Mouse (Mus musculus) left cerebral cortex, adult 8-10 months (tissue): ENCODE measurements at regions not wholly inside any gene's neighbourhood (a gene's known extent, or its start where the extent isn't known, plus 50 kb on each side); places are given as distances from the start of the nearest gene placed in this dataset.
"Not testable (repeated sequence)": the region's sequence is repeated elsewhere in the genome, so short reads cannot be mapped to it uniquely, and the experiment has no call there.

Experiments
- DNase-seq, 2 experiments: peaks; one replicate each; pipeline ENCODE4 v3.0.0; 2022; ENCODE audit warnings: low spot score in 2 of 2

DNA sequence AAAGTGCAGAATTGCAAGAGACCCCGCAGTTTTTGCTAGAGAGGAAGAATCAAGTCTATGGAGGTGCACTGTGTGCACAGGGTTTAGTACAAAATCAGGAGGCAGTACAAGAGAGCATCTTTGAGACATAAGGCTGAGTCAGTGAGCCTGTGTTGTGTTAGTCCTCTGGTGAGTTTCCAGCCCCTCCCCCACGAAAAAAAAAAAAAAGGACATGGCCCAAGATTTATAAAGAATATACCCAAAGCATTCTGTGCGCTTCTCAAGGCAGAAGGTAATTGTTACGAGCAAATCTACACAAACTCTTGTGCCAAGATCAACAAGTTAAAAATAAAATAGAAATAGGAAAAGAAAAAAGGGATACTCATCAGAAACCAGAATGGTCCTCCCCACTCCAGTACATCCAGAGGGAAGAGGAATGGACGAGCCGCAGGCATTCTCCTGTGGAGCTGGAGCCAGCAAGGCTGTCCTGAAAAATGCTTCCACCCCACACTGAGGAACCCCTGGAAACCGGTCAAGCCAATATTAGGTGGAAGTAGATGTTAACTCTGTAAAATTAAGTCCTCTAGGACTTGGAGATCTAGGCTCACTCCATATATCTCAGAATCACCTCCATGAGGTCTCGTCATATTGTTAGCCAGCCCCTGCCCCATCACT is 150.7 kb upstream of the Hes1 start:
- no peak for DNase-seq

DNA sequence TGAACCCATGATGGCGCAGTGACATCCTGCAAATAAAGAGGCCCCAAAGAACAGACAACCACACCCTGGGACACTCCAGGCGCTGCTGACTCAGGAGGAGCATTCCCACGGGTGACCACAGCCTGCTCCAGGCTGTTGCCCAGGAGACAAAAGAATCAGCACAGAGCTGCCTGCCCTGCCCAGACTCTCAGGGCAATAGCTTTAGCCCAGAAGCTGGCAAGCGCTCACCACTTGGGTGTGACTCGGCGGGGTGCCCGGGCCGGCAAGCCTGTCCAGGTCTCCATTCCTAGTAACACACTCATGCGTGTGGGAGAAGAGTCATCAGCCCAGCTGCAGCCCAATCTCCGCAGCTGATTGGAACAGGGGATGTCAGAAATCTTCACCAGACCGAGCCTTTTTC is 148.8 kb upstream of the Hes1 start:
- DNase-seq, result peak in 1 of 2 experiments; percentile 36

DNA sequence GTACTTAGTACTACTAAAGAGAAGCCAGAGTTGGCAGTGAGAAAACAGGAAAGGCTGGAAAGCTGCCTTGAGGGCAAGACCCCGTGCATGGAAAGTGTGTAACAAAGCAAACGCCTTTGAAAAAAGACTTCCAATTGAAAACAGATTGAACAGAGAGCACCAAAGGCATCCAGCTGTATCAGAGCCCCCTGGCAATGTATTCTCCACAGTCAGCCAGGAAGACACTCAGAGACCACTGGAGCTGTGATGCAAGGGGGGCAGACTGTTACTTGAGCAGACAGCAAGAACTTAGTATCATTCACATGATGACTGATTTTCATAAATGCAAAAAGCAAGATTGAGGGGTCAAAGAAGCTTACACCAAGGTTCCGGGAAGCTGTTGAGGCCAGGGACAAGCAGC is 146.2 kb upstream of the Hes1 start:
- DNase-seq, result no peak

- DNase-seq, result no peak
Observed at GRCm38 (mm10) chr16:29918396-29918795, 145.8 kb upstream of the Hes1 start.

- no peak for DNase-seq
Observed at GRCm38 (mm10) chr16:29920940-29921339, 143.2 kb upstream of the Hes1 start.

- DNase-seq, result no peak
Observed at GRCm38 (mm10) chr16:29921385-29921784, 142.8 kb upstream of the Hes1 start.

GRCm38 (mm10) chr16:29927276-29927675 is 136.9 kb upstream of the Hes1 start:
- not testable (repeated sequence) for DNase-seq

DNA sequence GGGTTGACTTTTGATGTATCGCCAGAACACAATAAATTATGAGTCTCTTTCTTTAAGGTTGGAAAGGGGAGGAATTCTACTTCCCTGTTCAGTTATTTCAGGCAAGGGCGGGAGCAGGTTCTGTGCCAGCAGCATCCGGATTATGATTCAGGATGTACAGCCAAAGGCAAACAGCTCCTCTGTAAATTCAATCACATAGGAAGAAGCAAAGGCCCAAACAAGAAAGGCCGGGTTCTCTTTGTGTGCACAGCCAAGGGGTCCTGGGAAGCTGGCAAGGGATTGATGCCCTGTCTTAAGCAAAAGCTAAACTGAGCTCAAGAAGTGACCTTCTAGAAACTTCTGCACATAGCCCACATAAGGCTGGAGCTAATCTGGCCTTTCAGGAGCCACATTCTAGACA is 135.9 kb upstream of the Hes1 start:
- no peak for DNase-seq

DNA sequence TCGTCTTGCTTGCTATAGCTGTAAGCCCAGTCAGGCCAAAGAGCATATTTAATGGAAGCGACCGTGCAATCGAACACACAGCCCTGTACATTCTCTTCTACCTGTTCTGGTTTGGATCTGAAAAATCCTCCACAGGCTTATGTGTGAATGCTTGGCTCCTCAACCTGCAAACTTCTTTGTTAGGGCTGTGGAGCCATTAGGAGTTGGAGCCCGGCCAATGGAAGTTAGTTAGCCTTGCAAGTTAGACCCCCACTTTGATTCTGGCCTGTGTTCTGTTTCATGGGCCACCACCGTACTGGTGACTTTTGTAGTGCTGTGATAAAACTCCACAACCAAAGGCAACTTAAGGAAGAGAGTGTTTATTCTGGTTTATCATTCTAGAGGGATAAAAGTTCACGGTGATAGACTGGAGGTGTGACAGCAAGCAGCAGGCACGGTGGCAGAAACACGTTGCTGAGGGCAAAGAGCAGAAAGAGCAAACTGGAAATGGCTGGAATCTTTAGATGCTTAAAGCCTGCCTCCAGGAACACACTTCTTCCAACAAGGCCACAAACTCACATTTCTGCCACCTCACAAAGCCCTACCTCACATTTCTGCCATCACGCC is 132.3 kb upstream of the Hes1 start:
- no peak for DNase-seq

DNA sequence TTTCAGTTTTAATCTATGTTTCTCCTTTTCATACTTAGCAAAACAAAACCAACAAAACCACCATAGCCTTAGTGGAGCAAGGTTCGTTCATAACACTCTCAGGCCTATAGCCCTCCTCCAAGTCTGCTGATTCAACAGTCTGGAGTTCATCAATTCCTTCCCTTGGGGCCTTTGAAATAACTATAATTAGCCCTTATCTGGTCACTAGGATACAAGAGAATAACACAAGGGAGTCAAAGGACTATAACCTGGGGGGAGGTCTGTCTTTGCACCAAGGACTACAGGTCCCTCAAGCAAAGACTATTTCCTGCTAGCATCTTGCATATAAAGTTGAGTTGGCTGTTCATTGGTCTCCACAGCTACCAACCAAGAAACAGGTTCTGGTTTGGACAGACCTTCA is 129.5 kb upstream of the Hes1 start:
- DNase-seq, result no peak

GRCm38 (mm10) chr16:29938700-29939099 is 125.5 kb upstream of the Hes1 start:
- no peak for DNase-seq

DNA sequence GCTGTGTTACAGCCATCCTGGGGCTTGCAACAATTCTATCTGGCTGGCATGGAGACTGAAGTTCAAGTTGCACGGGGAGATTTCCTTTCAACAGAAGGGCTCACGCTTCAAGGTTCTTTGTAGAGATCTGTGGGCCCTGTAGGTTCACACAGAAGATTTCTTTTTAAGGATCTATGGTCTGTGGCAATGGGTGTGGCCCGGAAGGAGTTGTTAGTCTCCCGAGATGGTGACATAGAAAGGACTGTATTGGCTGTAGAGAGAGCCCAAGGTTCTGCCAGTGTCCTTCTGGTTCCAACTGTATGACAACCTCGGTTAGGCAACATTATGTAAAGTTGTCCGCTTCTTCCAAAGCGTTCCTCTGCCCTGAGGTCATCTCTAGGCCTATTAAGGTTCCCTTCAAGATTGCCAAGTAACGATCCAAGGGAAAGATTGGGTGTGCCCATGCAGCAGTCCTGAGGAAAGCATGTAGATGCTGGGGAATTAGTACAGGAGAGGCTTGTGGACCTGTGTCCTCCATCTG is 124.8 kb upstream of the Hes1 start:
- no peak for DNase-seq

DNA sequence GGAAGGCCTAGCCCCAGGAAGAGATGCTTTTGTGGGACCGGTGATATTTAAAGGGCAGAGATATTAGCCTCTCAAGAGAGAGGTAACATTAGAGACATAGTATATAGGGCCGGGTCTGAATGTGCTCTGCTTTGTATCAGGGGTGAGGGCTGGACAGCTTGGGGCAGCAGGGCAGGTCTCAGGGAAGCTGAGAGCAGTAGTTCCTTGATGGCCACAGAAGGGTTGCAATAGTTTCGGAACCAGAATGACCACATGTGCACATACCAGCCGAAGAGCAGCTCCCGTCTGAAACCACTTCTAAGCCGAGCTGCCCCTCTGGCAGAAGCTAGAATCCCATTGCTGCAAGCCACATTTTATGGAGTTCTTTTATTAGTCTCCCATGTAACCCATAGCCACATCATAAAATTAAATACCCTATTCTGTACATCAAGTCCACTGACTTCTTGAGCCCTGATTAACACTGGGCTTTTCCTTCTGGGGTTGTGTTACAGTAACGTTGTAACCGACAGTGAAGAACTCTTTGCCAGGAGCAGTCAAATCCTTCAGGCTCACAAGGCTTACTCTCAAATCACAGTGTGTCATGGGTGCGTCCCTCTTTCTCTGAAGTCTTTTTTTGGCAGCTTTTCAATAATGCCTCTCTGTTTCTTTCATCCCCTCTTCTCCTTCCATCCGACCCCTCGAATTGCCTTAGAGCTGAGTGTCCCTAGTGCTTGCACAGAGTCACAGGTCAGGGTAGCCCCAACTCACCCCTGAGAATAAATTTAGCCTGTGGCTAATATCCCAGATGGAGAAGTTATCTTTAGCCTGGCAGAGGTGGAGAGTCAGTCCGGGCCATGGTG is 124.1 kb upstream of the Hes1 start:
- no peak for DNase-seq

DNA sequence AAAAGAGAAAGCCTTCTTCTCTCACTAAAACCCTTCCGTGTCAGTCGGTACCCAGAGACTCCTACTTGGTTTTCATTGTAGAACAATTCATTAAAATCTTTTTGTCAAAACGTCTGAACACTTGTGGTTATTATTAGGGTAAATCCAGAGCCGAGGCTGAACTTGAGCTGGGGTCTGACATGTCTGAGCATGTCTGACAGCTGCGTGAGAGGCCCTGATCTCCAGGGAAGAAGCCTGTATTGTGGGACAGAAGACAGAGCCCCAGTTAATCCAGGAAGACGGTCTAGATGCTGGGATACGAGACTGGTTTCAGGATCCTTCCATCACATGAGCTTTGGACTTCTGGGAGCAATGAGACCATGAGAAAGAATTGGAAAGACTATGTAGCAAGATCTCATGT is 122.1 kb upstream of the Hes1 start:
- DNase-seq, result no peak

- DNase-seq, result no peak
Observed at GRCm38 (mm10) chr16:29943963-29944860, 120.0 kb upstream of the Hes1 start.

DNA sequence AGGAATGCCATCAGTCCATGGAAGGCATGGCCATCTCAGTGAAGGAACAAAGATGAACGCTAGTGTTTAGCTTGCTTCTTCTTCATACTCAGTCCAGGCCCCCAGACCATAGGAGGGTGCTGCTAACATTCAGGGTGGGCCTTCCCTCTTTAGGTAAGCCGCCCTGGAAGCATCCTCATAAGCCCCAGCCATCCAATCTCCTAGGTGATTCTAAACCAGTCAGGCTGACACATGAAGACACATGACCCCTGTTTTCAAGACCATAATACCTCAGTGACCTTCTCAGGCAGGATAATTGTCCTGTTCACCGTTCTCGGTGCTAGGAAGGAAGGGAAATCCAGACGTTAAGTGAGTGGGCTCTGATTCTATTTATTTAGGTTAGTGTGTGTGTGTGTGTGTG is 119.2 kb upstream of the Hes1 start:
- DNase-seq, result no peak

DNA sequence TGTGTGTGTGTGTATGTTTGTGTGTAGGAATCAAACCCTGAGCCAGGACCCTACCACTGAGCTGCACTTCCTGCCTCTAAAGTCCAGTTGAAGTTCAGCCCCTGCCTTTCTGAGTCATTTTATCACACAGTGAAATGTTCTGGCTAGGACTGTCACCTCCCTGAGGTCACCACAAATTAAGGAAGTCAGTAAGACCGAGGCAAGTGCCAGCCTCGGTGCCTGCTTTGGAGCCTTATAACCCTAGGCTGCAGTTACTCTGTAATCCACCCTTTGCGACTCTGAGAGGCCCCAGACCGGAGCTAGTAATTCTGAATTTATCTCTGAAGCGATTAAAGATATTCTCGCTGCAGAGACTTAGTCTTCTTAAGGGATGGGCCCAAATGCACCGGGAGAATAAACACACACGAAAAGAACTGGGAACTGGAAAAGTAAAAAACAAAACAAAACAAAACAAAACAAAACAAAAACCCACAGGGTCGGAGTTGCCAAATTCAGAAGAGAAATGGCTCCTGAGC is 118.8 kb upstream of the Hes1 start:
- no peak for DNase-seq

DNA sequence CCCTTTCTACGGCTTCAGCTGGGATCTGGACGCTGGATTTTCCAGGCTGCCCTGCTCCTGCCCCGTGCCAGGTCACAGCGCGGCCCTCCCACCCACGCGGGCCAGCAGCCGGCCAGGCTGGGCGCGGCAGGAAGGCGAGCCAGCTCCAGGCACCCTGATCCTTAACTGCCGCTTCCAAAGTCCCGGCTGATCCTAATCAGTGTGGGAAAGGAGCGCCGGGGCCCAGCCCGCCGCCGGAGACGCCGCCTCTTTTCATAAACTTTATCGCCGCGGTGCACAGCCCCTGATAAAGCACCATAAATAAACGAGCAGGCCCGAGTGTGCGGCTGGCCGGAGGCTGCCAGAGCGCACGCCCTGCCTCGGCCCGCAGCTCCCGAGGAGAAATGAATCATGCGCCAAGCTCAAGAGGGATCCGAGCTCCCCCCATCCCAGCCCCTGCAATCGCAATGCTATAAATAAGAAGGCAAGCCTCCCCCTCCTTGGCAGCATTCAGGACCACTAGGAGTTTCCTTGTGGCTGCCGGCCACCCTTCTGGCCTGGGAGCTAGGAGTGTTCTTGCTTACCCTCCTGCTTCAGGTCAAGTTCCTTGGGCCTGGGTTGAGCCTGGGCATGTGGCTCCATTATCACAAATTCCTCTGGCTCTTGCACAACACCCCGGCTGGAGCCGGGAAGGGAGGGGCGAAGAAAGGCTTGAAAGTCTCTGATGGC is 118.1 kb upstream of the Hes1 start:
- peak; percentile 15 to 46 for DNase-seq

DNA sequence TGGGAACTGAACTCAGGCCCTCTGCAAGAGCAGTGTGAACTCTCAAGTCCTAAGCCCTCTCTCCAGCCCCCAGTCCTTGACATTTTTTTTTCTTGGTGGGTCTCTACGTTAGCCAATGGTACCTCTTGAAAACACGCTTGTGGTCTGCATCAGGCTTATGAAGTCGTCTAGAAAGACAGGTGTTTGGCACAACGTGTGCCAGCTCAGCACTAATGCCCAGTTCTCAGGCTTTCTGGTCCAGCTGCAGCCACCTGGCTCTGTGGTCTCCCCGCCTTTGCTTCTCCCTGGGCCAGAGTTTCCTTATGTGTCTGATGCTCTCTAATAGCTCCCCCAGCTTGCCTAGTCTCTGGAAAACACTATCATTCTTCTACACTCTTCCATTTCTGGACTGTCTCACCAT is 117.2 kb upstream of the Hes1 start:
- no peak for DNase-seq

GRCm38 (mm10) chr16:29947670-29948069 is 116.5 kb upstream of the Hes1 start:
- no peak for DNase-seq

GRCm38 (mm10) chr16:29950136-29950535 is 114.0 kb upstream of the Hes1 start:
- DNase-seq, result no peak
